Mouse (Mus musculus): Measurements from ENCODE around the gene Fam198b.

The Fam198b gene

GRCm38 (mm10) chr3:79977656-79978450 is 93.5 kb downstream of the Fam198b start:
- DNase-seq (ENCODE audit: extremely low read depth, low read depth): no peak

- DNase-seq (ENCODE audit: extremely low read depth, low read depth): peak; percentile 56
Observed at GRCm38 (mm10) chr3:79980714-79981113, 96.4 kb downstream of the Fam198b start.

- peak; percentile 59 for DNase-seq (ENCODE audit: extremely low read depth, low read depth)
Observed at GRCm38 (mm10) chr3:79983961-79984419, 99.7 kb downstream of the Fam198b start.

- DNase-seq (ENCODE audit: extremely low read depth, low read depth): peak; percentile 76
Observed at GRCm38 (mm10) chr3:79984542-79984941, 100.2 kb downstream of the Fam198b start.

- no peak for DNase-seq (ENCODE audit: extremely low read depth, low read depth)
Observed at GRCm38 (mm10) chr3:79989250-79989649, 104.9 kb downstream of the Fam198b start.

- DNase-seq (ENCODE audit: extremely low read depth, low read depth): no peak
Observed at GRCm38 (mm10) chr3:79989911-79990310, 105.6 kb downstream of the Fam198b start.

GRCm38 (mm10) chr3:79990480-79990879 is 106.1 kb downstream of the Fam198b start:
- no peak for DNase-seq (ENCODE audit: extremely low read depth, low read depth)

- DNase-seq (ENCODE audit: extremely low read depth, low read depth): peak; percentile 97
Observed at GRCm38 (mm10) chr3:79994029-79994539, 109.8 kb downstream of the Fam198b start.

- peak; percentile 98 for DNase-seq (ENCODE audit: extremely low read depth, low read depth)
Observed at GRCm38 (mm10) chr3:79995726-79996125, 111.4 kb downstream of the Fam198b start.
